Mouse (Mus musculus) testis, adult 2 months (tissue): ENCODE data around the gene C2cd4d. TPM values are rescaled to one million over a fixed set of nuclear protein-coding genes. Genes with fewer than 3 reads are reported as not detected.

Experiments
- H3K27ac ChIP-seq: fragments of 200-500 bp; 2 replicates; pipeline ENCODE4 v1.5.1; 2012; ENCODE audit warnings: low read depth, low read length; ENCODE audit not compliant: control insufficient read depth, insufficient read depth
- H3K27me3 ChIP-seq: fragments of 200-500 bp; 2 replicates; pipeline ENCODE4 v1.6.1; 2012; ENCODE audit warnings: mild to moderate bottlenecking, low read length, moderate library complexity; ENCODE audit not compliant: control insufficient read depth, insufficient read depth
- H3K36me3 ChIP-seq: fragments of 200-500 bp; 2 replicates; pipeline ENCODE4 v1.6.1; 2012; ENCODE audit warnings: mild to moderate bottlenecking, low read length; ENCODE audit not compliant: control insufficient read depth, insufficient read depth
- H3K4me1 ChIP-seq: fragments of 200-500 bp; 2 replicates; pipeline ENCODE4 v1.6.1; 2012; ENCODE audit warnings: low read length; ENCODE audit not compliant: control insufficient read depth, insufficient read depth
- H3K4me3 ChIP-seq: fragments of 200-500 bp; 2 replicates; pipeline ENCODE4 v1.5.1; 2012; ENCODE audit warnings: low read depth, mild to moderate bottlenecking, low read length, moderate library complexity, mixed read lengths; ENCODE audit not compliant: control insufficient read depth
- CTCF ChIP-seq: fragments of 200-500 bp; IDR thresholded peaks from 2 replicates; pipeline ENCODE4 v1.5.1; 2012; ENCODE audit warnings: low read depth, mild to moderate bottlenecking, inconsistent platforms, low read length, moderate library complexity; ENCODE audit not compliant: control insufficient read depth, insufficient read depth, insufficient replicate concordance
- POLR2A ChIP-seq: fragments of 200-500 bp; IDR thresholded peaks from 2 replicates; pipeline ENCODE4 v1.6.1; 2012; ENCODE audit warnings: low read depth, mild to moderate bottlenecking, inconsistent platforms, low read length, moderate library complexity; ENCODE audit not compliant: control insufficient read depth
- polyA plus RNA-seq: library from polyadenylated mRNA; depleted of rRNA; stranded (reverse); fragments of >200 nt; gene quantifications from 2 replicates; pipeline ENCODE4 v1.2.3, GENCODE M21; 2012

The C2cd4d gene
- polyA plus RNA-seq, 1 experiment, result 0.41 TPM

DNA sequence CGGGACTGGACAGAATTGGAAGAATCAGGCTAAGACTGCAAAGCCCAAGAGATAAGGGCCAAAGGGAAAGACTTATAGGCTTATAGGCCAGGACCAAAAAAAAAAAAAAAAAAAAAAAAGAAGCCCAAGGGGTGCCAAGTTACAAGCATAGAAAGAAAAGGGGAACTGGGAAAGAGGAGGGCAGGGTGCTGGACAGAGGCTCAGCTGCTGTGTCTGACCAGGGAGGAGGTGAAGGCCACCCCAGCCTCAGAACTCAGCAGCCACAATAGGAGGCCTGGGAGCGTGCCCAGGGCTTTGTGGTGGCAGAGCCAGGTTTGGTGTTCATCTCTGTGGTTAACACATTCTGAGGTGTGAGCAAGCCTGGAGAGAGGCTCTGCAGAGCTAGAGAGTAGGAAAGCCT lies 12.9 kb downstream of the C2cd4d start:
- H3K4me3 ChIP-seq, result no peak overlapping the region
- H3K27me3 ChIP-seq, result no peaks in the 10 kb centered on the region
- H3K36me3 ChIP-seq, result no peaks in the 10 kb centered on the region
- no peak overlapping the region for H3K27ac ChIP-seq
- peaks cover 25% of the 10 kb centered on the region for H3K4me1 ChIP-seq
- TF ChIP-seq POLR2A (no peak), CTCF (no peak)

DNA sequence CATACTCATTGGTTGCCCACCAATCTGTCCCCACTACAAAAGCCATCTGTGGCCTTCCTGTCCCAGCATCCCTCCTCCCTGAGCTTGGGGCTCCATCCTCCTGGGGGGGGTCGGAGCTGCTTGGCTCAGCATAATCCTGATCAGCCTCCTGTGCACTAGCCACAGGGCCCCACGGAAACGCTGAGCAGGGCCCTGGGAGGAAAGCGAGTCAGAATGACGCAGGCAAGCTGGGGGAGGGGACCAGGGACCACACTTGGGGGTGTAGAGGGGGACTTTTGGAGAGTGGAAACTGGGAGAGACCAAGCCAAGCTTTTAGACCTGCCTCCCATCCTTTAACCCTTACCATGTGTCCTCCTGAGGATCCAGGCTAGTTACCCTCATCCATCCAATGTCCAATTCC lies 13.6 kb downstream of the C2cd4d start:
- no peak overlapping the region for H3K4me3 ChIP-seq
- no peaks in the 10 kb centered on the region for H3K36me3 ChIP-seq
- peaks cover 24% of the 10 kb centered on the region for H3K4me1 ChIP-seq
- H3K27ac ChIP-seq, result no peak overlapping the region
- TF ChIP-seq POLR2A (no peak), CTCF (no peak)
- no peaks in the 10 kb centered on the region for H3K27me3 ChIP-seq

DNA sequence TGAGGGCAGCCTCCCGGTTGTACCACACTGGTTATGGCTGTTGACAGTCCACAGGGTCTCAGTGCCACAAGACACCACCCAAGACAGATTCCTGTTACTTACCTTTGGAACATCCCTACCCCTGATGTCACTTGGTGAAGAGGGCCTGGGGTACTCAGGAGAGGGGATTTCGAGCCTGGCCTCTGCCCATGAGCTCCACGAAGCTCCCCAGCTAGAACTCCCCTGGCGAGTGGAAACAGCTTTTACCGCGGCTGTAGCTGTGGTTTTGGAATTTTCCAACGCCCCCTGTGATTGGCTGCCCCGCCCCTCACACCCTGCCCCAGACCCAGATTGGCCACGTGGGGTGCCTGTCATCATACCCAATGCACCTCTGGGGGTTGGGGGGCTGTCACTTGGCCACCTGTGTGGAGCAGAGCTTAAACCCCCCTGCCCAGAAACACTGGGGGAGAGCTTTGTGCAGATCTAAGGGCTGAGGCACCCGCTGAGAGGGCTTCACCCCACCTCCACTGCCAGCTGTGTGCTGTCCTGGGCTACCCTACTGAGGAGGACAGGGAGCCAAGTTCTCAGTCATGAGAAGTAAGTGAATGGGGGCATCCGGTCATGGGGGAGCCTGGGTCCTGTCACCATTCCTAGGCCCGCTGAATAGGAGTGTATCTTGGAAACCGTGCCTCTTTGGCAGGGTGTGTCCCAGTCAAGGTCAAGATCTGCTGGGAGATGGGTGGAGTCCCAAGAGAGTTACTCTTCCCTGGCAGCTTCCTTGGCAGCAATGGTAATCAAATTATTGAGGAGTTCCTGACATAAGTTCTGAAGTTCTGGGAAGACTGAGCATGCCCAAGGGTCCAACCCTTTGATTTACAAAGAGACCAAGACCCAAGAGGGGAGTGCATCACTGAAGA lies 15.0 kb downstream of the C2cd4d start:
- H3K27ac ChIP-seq, result no peak overlapping the region
- no peaks in the 10 kb centered on the region for H3K36me3 ChIP-seq
- H3K4me3 ChIP-seq, result no peak overlapping the region; the same call in 1 of the 2 replicates
- TF ChIP-seq POLR2A, result no peak
- TF ChIP-seq CTCF, result no peak
- H3K4me1 ChIP-seq, result peaks cover 14% of the 10 kb centered on the region
- no peaks in the 10 kb centered on the region for H3K27me3 ChIP-seq

DNA sequence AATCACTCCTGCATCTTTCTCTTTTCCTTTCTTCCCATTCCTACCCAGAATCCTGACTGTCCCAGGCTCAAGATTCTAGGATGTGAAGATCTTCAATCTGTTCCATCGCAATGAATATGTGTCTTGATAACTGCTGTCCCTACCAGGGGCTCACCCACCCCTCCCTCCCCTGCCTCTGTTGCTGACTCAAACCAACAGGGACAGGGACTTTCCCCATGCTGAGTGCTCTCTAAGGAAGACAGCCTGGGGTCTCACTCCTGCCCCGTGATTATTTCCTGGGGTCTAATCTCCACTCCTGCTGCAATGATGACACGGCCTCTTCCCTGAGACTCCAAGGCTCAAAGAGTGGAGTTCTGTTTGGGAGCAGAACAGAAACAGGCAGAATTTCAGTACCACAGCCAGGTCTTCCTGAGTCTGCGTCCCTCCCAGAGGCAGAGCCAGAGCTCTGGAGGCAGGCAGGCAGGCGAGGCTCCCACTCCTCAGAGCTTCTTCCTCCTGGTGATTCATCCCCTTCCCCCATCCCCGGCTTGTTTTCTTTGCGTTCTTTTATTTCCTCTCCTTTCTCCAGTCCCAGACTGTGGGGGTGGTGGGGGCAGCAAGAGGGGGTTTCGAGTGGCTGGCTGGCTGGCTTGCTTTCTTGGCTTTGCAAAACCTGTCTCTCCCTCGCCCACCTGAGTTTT lies 17.7 kb downstream of the C2cd4d start:
- no peak for TF ChIP-seq POLR2A
- TF ChIP-seq CTCF, result no peak
- Histone ChIP-seq H3K27me3 (no peaks in the 10 kb centered on the region), H3K27ac (no peak overlapping the region), H3K36me3 (no peaks in the 10 kb centered on the region), H3K4me3 (no peak overlapping the region), H3K4me1 (peaks cover 6% of the 10 kb centered on the region)

DNA sequence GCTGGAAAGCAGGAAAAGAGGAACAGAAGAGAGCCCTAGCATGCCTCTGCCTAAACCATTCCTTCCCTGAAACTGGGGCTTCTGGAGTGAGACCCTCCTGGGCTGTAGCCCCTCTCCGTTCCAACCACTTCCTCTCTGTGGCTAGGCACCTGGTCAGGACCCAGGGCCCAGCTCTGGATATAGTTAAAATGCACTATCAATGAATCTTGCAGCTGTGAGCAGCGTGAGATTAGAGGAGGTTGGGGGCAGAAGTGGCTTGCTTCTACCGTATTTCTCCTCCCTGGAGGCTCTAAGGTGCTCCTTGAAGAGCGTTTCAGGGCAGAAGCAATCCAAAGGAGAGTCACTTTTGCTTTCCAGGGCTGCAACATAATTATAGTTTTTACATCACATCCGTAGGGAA lies 20.1 kb downstream of the C2cd4d start:
- Histone ChIP-seq H3K36me3 (no peaks in the 10 kb centered on the region), H3K4me3 (no peak overlapping the region), H3K27me3 (no peaks in the 10 kb centered on the region), H3K27ac (no peak overlapping the region), H3K4me1 (peaks cover under 1% of the 10 kb centered on the region; the same call in 1 of the 2 replicates)
- no peak for TF ChIP-seq CTCF
- no peak for TF ChIP-seq POLR2A

DNA sequence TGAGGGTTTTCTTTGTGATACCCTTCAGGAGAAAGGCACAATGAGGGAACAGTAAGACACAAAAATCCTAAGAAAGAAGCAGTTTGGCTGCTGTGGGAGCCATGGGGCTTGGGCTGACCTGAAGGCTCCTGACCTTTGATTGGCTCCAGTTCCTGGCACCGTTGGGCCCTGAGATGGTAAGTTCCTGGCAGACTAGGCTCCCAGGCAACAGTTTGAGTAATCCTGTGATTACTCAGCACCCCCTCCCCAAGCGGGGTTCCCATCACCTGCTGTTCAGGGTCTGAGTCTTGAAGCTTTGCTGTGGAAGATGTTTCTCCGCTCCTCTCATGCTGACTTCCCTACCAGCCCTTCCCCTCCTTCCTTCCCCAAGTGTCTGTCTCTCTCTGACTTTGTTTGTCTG lies 21.2 kb downstream of the C2cd4d start:
- no peaks in the 10 kb centered on the region for H3K27me3 ChIP-seq

DNA sequence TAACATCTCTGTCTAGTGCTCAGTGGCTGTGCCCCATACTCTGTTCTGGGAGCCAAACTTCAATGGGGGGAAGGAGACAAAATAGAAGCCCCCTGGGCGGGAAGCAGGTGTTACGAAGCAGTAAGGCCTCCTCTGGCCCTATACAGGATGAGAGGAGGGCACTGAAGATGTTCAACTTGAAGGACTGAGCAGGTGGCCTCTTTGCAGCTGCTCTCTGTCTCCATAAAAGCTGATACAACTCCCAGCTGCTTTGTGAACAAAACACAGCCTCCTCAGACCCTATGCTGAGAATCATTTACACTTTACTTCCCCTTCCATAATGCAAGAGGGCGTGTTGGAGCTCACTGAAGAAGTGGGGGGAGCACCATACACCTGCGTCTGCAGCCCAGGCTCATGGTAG lies 24.4 kb downstream of the C2cd4d start:
- TF ChIP-seq CTCF (no peak), POLR2A (no peak)
- no peak overlapping the region for H3K4me3 ChIP-seq
- no peaks in the 10 kb centered on the region for H3K4me1 ChIP-seq
- H3K36me3 ChIP-seq, result no peaks in the 10 kb centered on the region
- no peak overlapping the region for H3K27ac ChIP-seq
- no peaks in the 10 kb centered on the region for H3K27me3 ChIP-seq

More for the DNA sequence above, 21.2 kb downstream of the C2cd4d start:
- no peaks in the 10 kb centered on the region for H3K36me3 ChIP-seq
- H3K27ac ChIP-seq, result no peak overlapping the region
- H3K4me3 ChIP-seq, result no peak overlapping the region
- no peaks in the 10 kb centered on the region for H3K4me1 ChIP-seq
- no peak for TF ChIP-seq POLR2A
- no peak for TF ChIP-seq CTCF
